Mouse (Mus musculus) intestine, postnatal 0 days (tissue): ENCODE measurements around the gene Nup35. TPM values are rescaled to one million over a fixed set of nuclear protein-coding genes. Genes with fewer than 3 reads are reported as not detected.

ENCODE experiments used
- ATAC-seq: fragments of 200-750 bp; cut with Nextera tagmentation; 2 replicates; pipeline ENCODE4 v1.8.0; 2017; ENCODE audit warnings: mild to moderate bottlenecking, moderate TSS enrichment, moderate library complexity
- H3K27ac ChIP-seq: fragments of 300-500 bp; sonication (generic); 2 replicates; pipeline ENCODE4 v1.5.1; 2014; ENCODE audit warnings: mild to moderate bottlenecking, low read depth, low read length, moderate library complexity
- H3K27me3 ChIP-seq: fragments of 300-500 bp; sonication (generic); replicated peaks from 2 replicates; pipeline ENCODE4 v1.6.1; 2014; ENCODE audit warnings: low read length, mixed read lengths; ENCODE audit not compliant: control insufficient read depth, insufficient read depth
- H3K36me3 ChIP-seq: fragments of 300-500 bp; sonication (generic); 2 replicates; pipeline ENCODE4 v1.6.1; 2014; ENCODE audit warnings: mild to moderate bottlenecking, moderate library complexity; ENCODE audit not compliant: control insufficient read depth, insufficient read depth
- H3K4me1 ChIP-seq: fragments of 300-500 bp; sonication (generic); replicated peaks from 2 replicates; pipeline ENCODE4 v1.6.1; 2014; ENCODE audit warnings: antibody characterized with exemption, low read length, mixed read lengths; ENCODE audit not compliant: control insufficient read depth, insufficient read depth
- H3K4me2 ChIP-seq: fragments of 300-500 bp; sonication (generic); replicated peaks from 2 replicates; pipeline ENCODE4 v1.6.1; 2014; ENCODE audit warnings: low read depth, mild to moderate bottlenecking, moderate library complexity
- H3K4me3 ChIP-seq: fragments of 300-500 bp; sonication (generic); 2 replicates; pipeline ENCODE4 v1.5.1; 2014; ENCODE audit warnings: low read depth, low read length
- H3K9ac ChIP-seq: fragments of 300-500 bp; sonication (generic); 2 replicates; pipeline ENCODE4 v1.6.1; 2014; ENCODE audit warnings: mild to moderate bottlenecking, low read depth, low read length
- H3K9me3 ChIP-seq: fragments of 300-500 bp; sonication (generic); 2 replicates; pipeline ENCODE4 v1.6.1; 2016; ENCODE audit warnings: mixed run types; ENCODE audit not compliant: control insufficient read depth
- CTCF ChIP-seq: sonication (generic); IDR thresholded peaks from 2 replicates; pipeline ENCODE4 v1.5.1; 2016; ENCODE audit warnings: low read depth, mild to moderate bottlenecking, control low read depth, antibody characterized with exemption, moderate library complexity
- WGBS: fragments of 180-500 bp; shearing (Covaris S2); extraction: QIAGEN DNeasy Blood & Tissue Kit; methylation state at CpG from one replicate; pipeline ENCODE4 v1.1.7; 2014; 5-methylcytosine and 5-hydroxymethylcytosine counted together
- polyA plus RNA-seq: library from polyadenylated mRNA; unstranded; fragments of >200 nt; fragmentation: Nextera tagmentation; extraction: Ambion mirVana; gene quantifications from 2 replicates; pipeline ENCODE4 v1.2.1, GENCODE M21; 2015

Nup35 gene
- polyA plus RNA-seq, 1 experiment from 2014 or later = 13.8 TPM

DNA sequence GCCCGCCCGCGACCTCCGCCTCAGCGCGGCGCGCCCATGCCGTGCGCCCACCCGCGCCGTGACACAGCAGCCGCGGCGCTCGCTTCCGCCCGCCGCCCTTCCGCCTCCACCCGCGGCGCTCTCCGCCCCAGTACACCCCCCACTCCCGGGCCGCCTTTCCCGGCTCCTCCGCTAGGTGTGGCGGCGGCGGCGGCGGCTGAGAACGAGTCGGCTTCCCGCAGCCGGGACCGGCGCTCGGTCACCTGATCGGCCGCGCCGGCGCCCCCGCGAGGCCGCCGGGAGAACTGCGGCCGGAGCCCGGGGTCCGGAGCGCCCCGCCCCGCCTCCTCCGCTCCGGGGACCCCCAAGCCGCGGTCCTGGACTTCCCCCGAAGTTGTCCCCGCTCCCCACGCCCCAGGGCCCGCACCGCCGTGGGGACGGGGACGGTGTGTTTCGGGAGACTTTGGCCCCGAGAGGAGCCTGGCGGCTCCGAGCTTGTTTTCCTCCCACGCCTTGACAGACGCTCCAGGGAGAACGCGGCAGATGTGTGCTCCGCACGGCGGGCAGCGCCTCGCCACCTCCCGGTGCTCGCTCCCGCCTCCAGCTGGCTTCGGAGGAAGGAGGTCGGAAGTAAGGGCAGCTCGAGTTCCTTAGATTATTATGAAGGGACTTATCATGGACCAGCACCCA, 35.9 kb upstream of the Nup35 start, which contains the start of gene Nckap1:
Gene Nckap1, minus strand, starts transcription at position 338 of the 669 bp plus-strand sequence.
- 2% methylated on average over 65 of the region's 88 CpGs for WGBS
- Histone ChIP-seq H3K4me2 (peak within 1 kb of the TSS; percentile 70), H3K4me1 (peaks cover 9% of the 10 kb centered on the region), H3K27ac (peak within 1 kb of the TSS; percentile 100), H3K9ac (peak within 1 kb of the TSS; percentile 99), H3K27me3 (no peaks in the 10 kb centered on the region), H3K9me3 (no peaks in the 10 kb centered on the region), H3K36me3 (no peaks in the 10 kb centered on the region), H3K4me3 (peak within 1 kb of the TSS; percentile 94)
- ATAC-seq = peak; percentile 98
- TF ChIP-seq CTCF = peak; percentile 70

DNA sequence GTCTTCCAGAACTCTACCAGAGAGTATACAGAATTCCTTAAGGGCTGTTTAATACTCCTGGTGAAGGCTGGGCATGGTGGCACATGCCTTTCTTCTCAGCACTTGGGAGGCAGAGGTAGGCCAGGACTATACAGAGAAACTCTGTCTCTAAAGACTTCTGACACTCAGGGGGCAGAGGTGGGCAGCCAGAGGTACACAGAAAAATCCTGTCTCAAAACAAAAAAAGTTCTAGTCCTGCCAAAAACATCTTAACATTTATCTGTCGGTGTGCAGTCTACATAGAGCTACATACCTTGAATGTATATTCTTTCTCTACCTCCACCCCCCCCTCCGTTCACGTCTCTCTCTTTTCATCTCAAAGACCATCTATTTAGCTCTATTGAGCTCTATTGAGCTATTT, 34.7 kb upstream of the Nup35 start:
- no peak overlapping the region for H3K4me2 ChIP-seq
- H3K4me1 ChIP-seq = peaks cover 9% of the 10 kb centered on the region
- H3K36me3 ChIP-seq = no peaks in the 10 kb centered on the region
- no peaks in the 10 kb centered on the region for H3K9me3 ChIP-seq
- 92% methylated on average over 3 of the region's 3 CpGs for WGBS
- no peak overlapping the region for H3K4me3 ChIP-seq
- no peaks in the 10 kb centered on the region for H3K27me3 ChIP-seq
- H3K27ac ChIP-seq = no peak overlapping the region
- TF ChIP-seq CTCF = no peak
- no peak for ATAC-seq
- no peak overlapping the region for H3K9ac ChIP-seq

DNA sequence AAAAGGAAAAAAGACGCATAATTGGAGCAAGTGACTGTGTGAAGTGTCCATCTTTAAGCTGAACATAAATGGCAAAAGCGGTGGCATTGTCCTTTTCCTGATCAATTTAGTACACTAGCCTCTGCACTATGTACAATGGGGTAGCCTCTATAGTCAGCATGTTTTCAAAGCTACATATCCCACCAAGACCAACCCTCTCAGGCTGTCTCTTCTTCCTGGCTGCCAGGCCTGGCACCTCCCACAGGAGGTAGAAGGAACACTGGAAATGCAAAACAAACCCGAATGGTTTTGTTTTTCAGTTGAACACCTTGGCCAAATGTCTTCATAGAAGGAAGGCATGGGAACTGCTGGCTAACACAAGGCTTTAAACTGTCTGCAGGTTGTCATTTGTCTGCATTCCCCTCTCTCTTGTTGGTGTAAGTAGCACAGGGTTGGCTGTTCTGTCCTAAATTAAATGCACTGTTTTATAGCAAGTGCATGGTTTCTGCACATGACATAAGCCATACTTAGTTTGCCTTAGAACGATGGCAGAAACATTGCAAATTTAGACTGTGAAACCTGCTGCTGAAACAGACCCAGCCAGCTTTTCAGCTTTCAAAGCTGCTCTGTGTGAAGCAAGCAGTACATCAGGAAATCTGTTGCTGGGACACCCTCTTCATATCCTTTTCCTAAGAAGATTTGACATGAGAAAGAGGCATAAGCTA, 22.7 kb upstream of the Nup35 start:
- no peak overlapping the region for H3K9ac ChIP-seq
- H3K27me3 ChIP-seq = no peaks in the 10 kb centered on the region
- H3K4me2 ChIP-seq = no peak overlapping the region
- no peak overlapping the region for H3K27ac ChIP-seq
- H3K9me3 ChIP-seq = no peaks in the 10 kb centered on the region
- H3K4me1 ChIP-seq = no peaks in the 10 kb centered on the region
- no peak overlapping the region for H3K4me3 ChIP-seq
- ATAC-seq = no peak
- H3K36me3 ChIP-seq = no peaks in the 10 kb centered on the region
- TF ChIP-seq CTCF = no peak
- WGBS = 80% methylated on average over 4 of the region's 4 CpGs

DNA sequence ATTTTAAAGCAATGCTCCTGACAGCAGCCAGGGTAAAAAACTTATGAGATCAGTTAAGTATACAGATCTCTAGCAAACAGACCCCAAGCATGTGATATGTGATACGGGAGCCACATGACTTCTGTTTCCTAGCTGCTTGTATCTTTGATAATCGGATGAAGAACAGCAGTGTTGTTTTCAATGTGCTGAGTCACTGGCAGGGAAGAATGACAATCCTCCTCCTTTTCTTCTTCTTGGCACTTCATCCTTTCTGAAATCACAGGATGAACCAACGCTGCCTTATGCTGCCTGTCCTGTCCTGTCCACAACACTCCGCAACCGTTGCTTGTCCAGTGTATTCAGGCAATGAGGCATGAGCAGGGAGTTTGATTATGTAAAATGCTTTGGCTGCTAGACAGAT, 20.1 kb upstream of the Nup35 start:
- Histone ChIP-seq H3K36me3 (no peaks in the 10 kb centered on the region), H3K4me2 (no peak overlapping the region), H3K27ac (no peak overlapping the region), H3K4me3 (no peak overlapping the region), H3K9ac (no peak overlapping the region), H3K9me3 (no peaks in the 10 kb centered on the region), H3K4me1 (no peaks in the 10 kb centered on the region), H3K27me3 (no peaks in the 10 kb centered on the region)
- 66% methylated on average over 5 of the region's 5 CpGs for WGBS
- ATAC-seq = no peak
- TF ChIP-seq CTCF = no peak

DNA sequence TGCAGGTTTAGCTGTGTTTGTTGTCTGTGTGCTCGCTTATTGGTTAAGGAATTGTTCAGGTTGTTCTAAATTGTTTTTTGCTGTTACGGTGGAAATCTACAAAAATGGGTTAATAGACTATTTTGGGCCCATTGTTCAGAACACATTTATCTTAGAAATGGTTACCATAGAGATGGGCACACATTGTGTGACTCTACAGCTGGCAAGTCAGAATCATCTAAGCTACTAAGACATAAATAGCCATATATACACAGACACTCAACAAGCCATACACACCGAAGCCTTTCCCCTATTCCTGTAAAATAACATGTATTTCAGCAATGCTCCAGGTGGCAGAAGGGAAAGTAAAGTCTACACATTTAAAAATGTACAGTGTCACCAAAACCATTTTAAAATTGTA, 17.2 kb upstream of the Nup35 start:
- Histone ChIP-seq H3K4me3 (no peak overlapping the region), H3K4me1 (no peaks in the 10 kb centered on the region), H3K4me2 (no peak overlapping the region), H3K9me3 (no peaks in the 10 kb centered on the region), H3K27ac (no peak overlapping the region), H3K36me3 (no peaks in the 10 kb centered on the region), H3K27me3 (no peaks in the 10 kb centered on the region), H3K9ac (no peak overlapping the region)
- no peak for TF ChIP-seq CTCF
- WGBS = 90% methylated on average over 3 of the region's 3 CpGs
- ATAC-seq = no peak

DNA sequence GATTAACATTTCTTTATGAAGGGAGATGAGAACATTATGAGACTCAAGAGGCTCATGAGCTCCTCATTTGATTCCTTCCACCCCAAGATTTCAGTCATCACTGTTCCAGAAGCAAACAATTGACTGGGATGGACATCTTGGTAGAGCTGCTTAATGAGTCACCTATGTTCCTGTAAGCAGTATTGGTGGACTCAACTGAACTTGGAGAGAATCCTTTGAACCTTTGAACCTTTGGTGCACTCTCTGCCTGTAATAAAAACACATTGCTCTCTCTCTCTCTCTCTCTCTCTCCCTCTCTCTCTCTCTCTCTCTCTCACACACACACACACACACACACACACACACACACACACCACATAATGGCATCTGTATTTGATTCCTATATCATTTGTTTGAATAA, 16.4 kb upstream of the Nup35 start:
- peak; percentile 74 for ATAC-seq
- no peak for TF ChIP-seq CTCF
- Histone ChIP-seq H3K9ac (no peak overlapping the region), H3K27ac (no peak overlapping the region), H3K4me1 (no peaks in the 10 kb centered on the region), H3K36me3 (no peaks in the 10 kb centered on the region), H3K4me3 (no peak overlapping the region), H3K9me3 (no peaks in the 10 kb centered on the region), H3K27me3 (no peaks in the 10 kb centered on the region), H3K4me2 (no peak overlapping the region)
